Mouse (Mus musculus): ENCODE data around the gene Tyrobp.

Gene Tyrobp

GRCm38 (mm10) chr7:30423071-30423641 lies 9.6 kb downstream of the Tyrobp start:
- DNase-seq (ENCODE audit: low read depth, low spot score) = peak; percentile 90

GRCm38 (mm10) chr7:30429327-30429726 lies 15.8 kb downstream of the Tyrobp start:
- DNase-seq (ENCODE audit: low read depth, low spot score) = no peak

DNA sequence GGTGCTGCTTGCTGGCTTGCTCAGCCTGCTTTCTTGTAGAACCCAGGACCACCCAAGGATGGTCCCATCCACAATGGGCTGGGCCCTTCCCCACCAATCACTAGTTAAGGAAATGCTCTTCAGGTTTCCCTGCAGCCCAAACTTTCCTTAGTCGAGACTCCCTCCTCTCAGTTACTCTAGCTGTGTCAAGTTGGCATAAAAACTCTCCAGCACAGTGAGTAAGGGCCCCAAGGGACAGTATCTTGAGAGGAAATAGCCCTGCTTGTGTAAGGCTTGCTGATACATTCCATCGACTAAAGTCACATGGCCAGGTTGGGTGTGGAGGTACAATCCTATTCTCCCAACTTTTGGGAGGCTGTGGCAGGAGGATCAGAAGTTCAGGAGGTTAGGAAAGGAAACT lies 16.6 kb downstream of the Tyrobp start:
- no peak for DNase-seq (ENCODE audit: low read depth, low spot score)

GRCm38 (mm10) chr7:30431793-30432192 lies 18.2 kb downstream of the Tyrobp start:
- peak; percentile 86 for DNase-seq (ENCODE audit: low read depth, low spot score)

GRCm38 (mm10) chr7:30434238-30434637 lies 20.7 kb downstream of the Tyrobp start:
- DNase-seq (ENCODE audit: low read depth, low spot score) = no peak

- no peak for DNase-seq (ENCODE audit: low read depth, low spot score)
Observed at GRCm38 (mm10) chr7:30434701-30435100, 21.1 kb downstream of the Tyrobp start.

DNA sequence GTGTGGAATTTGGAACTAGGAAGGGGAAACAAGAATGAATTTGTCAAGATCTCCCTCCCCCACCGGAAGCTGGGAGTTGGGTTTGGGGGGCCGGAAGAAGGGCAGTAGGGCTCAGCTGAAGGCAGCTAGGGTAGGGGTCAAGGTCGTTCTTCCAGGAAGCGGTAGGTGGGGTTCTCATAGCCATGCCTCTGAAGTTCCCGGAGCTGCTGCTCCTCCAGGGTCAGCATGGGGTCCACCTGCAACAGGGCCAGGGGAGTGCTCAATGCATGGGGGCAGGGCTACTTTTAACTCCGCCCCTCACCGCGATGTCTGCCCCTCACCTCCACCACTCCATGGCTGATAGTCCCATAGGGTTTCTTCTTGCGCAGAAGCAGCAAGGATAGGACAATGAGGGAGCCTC lies 21.6 kb downstream of the Tyrobp start:
- DNase-seq (ENCODE audit: low read depth, low spot score) = no peak

DNA sequence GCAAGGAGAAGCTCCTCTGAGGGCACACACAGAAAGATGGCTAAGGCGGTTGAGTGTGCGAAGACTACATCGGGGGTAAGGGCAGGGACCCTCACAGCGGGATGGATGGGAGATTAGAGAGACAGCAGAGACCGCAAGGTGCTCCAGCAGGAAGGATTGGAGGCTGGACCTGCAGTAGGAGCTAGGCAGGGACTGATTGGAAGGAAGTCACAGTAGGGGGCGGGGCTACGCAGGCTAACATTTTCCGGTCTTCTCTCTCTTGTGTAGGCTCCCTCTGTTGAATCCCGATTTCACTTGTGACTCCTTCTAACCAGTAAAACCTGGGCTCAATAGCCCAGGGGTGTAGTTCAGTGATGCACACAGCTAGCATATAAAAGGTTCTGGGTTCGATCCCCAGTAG lies 23.3 kb downstream of the Tyrobp start:
- DNase-seq (ENCODE audit: low read depth, low spot score) = no peak

DNA sequence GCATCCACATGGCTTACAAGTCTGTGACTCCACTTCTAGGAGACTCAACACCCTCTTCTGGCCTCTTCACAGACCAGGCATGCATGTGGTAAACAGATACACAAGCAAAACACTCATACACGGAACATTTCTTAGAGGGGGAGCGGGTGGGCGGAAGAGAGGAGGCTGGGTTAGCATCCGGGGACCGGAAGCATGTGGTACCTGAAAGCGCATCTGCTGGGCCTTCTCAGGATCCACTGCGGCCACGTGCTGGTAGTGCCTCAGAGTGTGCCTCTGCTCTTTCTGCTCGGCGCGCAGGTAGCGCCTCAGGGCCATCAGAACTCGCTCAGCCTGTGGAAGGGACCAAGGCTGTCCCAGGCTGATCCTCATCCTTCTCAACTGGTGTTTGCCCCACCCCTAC lies 26.2 kb downstream of the Tyrobp start:
- DNase-seq (ENCODE audit: low read depth, low spot score) = peak; percentile 52

DNA sequence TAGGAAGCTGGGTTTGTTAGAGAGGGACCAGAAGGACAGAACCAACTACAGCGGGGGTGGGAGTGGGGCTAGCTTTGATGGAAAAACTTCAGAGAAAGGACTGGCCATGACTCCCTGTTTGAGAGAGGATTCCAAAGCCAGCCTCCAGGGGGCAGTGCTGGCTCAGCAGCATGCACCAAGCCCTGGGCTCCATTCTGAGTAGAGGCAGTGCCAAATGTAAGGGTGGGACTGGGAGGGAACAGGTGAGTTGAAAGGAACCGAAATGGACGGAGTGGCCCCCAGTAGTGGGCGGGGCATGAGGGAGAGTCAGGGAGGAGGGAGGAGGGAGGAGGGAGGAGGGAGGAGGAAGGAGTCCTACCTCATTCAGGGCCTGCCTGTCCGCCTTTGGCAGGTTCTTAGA lies 27.1 kb downstream of the Tyrobp start:
- peak; percentile 68 for DNase-seq (ENCODE audit: low read depth, low spot score)

- peak; percentile 56 for DNase-seq (ENCODE audit: low read depth, low spot score)
Observed at GRCm38 (mm10) chr7:30443696-30444095, 30.1 kb downstream of the Tyrobp start.

DNA sequence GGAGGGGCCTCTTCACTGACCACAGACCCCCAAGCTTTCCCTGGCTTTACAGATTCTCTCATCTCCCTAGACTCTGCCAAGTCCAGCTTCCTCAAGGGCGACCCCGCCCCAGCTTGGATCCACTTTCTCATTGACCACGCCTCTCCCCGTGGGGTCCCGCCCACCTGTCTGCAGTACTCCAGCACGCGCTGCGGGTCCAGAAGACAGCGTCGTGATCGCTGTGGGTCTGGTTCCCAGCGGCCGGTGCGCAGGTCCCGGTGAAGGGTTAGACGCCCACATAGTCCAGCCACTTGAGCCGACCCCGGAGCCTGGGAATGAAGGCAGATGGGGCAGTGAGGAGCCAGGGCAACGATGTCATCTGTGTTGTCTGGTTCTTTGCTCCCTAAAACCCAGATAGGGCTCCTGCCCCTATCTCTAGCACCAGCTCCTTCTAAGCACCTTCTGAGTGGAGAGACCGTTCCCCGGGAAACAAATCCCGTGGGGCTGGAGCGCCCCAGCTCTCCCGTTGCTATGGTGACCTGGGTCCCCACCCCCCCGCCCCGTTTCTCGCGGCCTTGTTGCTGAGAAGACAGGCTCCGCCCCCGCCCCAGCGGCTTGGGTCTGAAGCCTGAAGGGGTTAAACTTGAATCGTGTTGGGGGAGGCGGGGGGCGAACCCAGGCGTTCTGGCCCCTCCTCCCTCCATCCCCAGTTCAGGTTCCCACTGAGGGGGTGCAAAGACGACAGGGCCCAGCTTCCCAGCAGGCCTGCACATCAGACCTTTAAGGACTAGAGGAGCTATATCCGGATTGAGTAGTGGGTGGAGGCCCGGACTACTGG lies 30.8 kb downstream of the Tyrobp start:
- peak; percentile 53 for DNase-seq (ENCODE audit: low read depth, low spot score)

DNA sequence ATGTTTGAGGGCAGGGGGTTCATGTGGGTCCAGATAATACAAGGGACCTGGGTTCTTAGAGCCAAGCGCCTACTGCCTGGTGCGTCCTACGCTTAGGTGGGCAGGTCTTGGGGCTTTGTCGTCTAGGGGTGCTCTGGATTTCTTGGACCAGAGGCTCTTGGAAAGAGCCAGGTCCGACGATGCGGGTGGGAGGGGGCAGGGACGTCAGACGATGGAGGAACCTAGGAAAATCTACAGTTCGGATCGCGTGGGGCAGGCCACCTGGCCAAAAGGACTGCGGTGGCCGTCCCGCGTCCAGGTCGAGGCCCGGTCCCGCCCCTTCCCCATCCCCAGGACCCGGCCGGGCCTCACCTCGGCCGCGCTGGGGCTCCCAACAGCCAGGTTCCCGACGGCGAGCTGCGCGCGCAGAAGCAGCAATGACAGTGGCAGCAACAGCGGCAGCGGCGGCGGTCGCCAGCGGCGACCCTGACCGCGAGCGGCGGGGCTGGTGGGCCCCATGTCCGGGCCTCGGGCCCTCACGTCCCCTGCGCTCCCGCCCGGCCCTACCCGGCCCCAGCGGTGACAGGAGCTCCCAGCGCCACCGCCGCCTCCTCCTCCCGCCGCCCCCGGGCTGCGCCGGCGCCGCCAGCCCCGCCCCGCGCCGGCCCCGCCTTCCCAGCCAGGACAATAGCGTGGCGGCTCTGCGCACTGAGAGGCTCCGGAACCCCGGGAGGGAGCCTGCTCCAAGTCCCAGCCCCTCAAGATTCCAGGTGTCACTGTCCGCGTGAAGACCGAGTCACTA lies 31.6 kb downstream of the Tyrobp start, which contains the start of gene Aplp1:
Gene Aplp1 (minus strand): TSS at position 565 of the 781 bp plus-strand sequence.
- DNase-seq (ENCODE audit: low read depth, low spot score) = peak; percentile 69

DNA sequence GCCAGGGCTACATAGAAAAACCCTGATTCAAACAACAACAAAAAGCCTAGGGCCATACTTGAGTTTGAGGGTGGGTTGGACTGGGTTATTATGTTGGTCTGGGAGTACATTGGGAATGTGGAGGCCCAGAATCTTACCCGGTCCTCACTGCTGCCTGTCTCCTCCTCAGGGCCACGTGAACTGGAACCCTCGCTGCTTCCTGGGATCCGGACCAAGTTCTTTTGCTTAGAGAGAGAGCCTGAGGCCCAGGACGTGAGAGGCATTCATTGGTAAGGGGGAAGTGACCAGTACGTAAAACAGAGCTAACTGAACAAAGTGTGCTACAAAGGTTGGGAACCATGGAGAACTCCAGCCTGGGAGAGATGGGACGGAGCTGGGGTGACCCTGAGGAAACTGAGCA lies 36.7 kb downstream of the Tyrobp start:
- no peak for DNase-seq (ENCODE audit: low read depth, low spot score)

- peak; percentile 38 for DNase-seq (ENCODE audit: low read depth, low spot score)
Observed at GRCm38 (mm10) chr7:30453327-30453726, 39.8 kb downstream of the Tyrobp start.

- peak; percentile 82 for DNase-seq (ENCODE audit: low read depth, low spot score)
Observed at GRCm38 (mm10) chr7:30453766-30454165, 40.2 kb downstream of the Tyrobp start.

- no peak for DNase-seq (ENCODE audit: low read depth, low spot score)
Observed at GRCm38 (mm10) chr7:30454259-30454658, 40.7 kb downstream of the Tyrobp start.

DNA sequence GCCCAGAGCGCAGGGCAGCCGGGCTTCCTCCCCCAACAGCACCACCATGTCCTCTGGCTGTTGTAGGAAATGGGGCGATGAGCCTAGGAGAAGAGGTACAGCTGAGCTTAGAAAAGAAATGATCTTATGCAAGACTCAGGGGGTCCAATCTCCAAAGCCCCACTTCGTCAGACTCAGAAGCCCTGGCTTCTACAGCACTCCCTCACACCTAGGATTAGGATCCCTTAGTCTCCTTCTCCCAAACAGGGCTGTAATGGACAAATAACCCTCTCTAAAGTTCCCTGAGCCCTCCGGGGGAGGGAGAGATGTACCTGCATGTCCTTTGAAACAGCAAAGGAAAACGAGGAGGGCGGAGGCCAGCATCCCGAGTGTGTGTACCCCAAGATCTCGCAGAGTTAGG lies 42.9 kb downstream of the Tyrobp start:
- DNase-seq (ENCODE audit: low read depth, low spot score) = no peak

DNA sequence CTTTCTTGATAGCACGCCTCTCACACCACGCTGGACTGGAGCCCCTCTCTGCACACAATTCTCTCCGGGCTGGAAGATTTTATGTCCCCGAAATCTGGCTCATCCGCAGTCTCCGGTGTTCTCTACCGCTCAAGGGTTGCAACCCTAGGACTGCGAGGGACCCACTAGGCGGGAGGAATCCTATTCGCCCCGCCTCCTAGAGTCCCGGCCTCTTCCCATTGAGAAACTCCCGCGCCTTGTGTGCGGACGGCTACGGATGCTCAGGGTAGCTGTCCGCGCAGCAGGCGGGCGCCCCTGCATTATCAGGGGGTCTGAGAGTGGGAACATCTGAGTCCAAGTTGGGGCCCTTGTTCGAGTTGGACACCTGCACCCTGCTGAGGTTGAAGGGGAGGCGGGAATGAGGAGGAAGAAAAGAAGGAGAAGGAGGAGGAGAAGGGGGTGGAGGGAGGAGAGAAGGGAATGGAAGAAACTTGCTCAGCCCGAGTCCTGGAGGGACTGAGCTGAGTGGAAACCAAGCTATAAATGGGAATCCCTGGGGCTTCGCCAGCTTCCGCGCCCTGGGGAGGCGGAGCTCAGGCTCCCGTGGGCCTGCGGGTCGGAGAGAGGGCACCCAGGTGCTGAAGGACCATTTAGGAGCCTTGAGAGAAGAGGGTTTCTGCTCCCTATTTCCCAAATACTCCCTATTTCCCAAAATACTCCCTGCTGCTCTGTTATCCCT lies 43.5 kb downstream of the Tyrobp start:
- no peak for DNase-seq (ENCODE audit: low read depth, low spot score)

DNA sequence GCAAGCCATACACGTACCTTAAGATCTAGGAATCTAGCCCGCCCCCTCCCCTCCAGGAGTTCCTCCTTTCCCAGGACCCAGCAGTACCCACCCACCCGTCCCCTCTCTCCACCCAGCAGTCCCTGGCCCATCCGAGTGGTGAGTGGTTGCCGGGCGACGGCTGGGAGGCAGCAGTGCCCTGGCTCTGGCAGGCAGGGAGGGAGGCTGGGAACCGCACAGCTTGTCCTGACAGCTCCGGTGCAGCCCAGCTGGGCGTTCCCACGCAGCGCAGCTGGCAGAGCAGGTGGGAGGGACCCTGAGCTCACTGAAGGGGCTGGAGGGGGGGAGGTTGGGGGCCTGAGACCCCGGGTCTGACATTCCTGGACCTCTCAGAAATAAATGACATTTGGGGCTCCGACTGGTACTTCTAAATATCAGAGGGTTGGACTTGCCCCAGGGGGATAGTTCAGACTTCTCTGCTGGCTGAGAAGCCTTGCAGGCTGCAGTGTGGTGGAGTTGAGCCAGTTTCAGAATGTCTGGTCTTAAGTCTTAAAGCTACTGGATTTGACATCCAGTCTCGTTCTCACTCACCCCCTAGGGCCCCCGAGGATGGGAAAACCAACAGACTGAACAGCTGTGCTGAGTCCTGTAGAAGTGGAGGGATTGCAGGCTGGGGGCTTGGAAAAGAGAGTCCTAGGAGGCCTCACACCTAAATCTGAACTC lies 44.2 kb downstream of the Tyrobp start, which contains the start of the genes Kirrel2 and Nphs1:
Gene Kirrel2 (minus strand): TSS at position 62 of the 702 bp plus-strand sequence.
Gene Nphs1 (plus strand): TSS at position 687 of the 702 bp plus-strand sequence.
- no peak for DNase-seq (ENCODE audit: low read depth, low spot score)

GRCm38 (mm10) chr7:30459484-30459883 lies 45.9 kb downstream of the Tyrobp start:
- no peak for DNase-seq (ENCODE audit: low read depth, low spot score)
